Mouse (Mus musculus) MEL (cell line): Measurements from ENCODE around the gene Defb36. TPM values are rescaled to one million over a fixed set of nuclear protein-coding genes. Genes with fewer than 3 reads are reported as not detected.

Experiments used
- DNase-seq: peaks from one replicate; pipeline ENCODE4 v3.0.0; 2011; ENCODE audit warnings: low read depth, low spot score
- H3K27ac ChIP-seq: 2 replicates; pipeline ENCODE4 v1.5.1; 2012; ENCODE audit warnings: low read depth, mild to moderate bottlenecking, control low read depth, low read length, moderate library complexity; ENCODE audit not compliant: control insufficient read depth
- H3K27me3 ChIP-seq, 2 experiments: fragments of 150-350 bp in 1 of 2; sonication (generic) in 1 of 2; 2 replicates each; pipeline ENCODE4 v1.6.1; 2012; ENCODE audit warnings: low read length in 2 of 2, mild to moderate bottlenecking in 2 of 2, improper control_type of control experiment in 1 of 2, moderate library complexity in 1 of 2; ENCODE audit not compliant: insufficient read depth in 2 of 2, control insufficient read depth in 1 of 2
- H3K36me3 ChIP-seq, 2 experiments: 2 replicates each; pipeline ENCODE4 v1.6.1; 2012 to 2014; ENCODE audit warnings: low read length in 2 of 2, improper control_type of control experiment in 1 of 2, inconsistent platforms in 1 of 2, mild to moderate bottlenecking in 1 of 2; ENCODE audit not compliant: insufficient read depth in 2 of 2, control insufficient read depth in 1 of 2
- H3K4me1 ChIP-seq, 2 experiments: fragments of 150-350 bp in 1 of 2; sonication (generic) in 1 of 2; 2 replicates each; pipeline ENCODE4 v1.6.1; 2012; ENCODE audit warnings: low read length in 2 of 2, improper control_type of control experiment in 1 of 2, mild to moderate bottlenecking in 1 of 2; ENCODE audit not compliant: insufficient read depth in 2 of 2, control insufficient read depth in 1 of 2
- H3K4me3 ChIP-seq, 2 experiments: fragments of 150-350 bp in 1 of 2; sonication (generic) in 1 of 2; 2 replicates each; pipeline ENCODE4 v1.5.1; 2012; ENCODE audit warnings: low read depth in 2 of 2, low read length in 2 of 2, mild to moderate bottlenecking in 2 of 2, moderate library complexity in 2 of 2, control low read depth in 1 of 2, improper control_type of control experiment in 1 of 2; ENCODE audit not compliant: control insufficient read depth in 1 of 2, insufficient read depth in 1 of 2
- H3K79me2 ChIP-seq: 2 replicates; pipeline ENCODE4 v1.6.1; 2012; ENCODE audit warnings: mild to moderate bottlenecking, low read length, moderate library complexity; ENCODE audit not compliant: control insufficient read depth, poor library complexity, insufficient read depth
- H3K9ac ChIP-seq: 2 replicates; pipeline ENCODE4 v1.6.1; 2012; ENCODE audit warnings: low read depth, mild to moderate bottlenecking, control low read depth, low read length, moderate library complexity; ENCODE audit not compliant: control insufficient read depth, poor library complexity, severe bottlenecking
- H3K9me3 ChIP-seq: fragments of 150-350 bp; sonication (generic); replicated peaks from 2 replicates; pipeline ENCODE4 v1.6.1; 2012; ENCODE audit warnings: mild to moderate bottlenecking, low read length, improper control_type of control experiment, moderate library complexity; ENCODE audit not compliant: insufficient read depth
- CTCF ChIP-seq, 3 experiments: IDR thresholded peaks in 2 of 3; conservative IDR thresholded peaks in 1 of 3; 2 replicates each; pipeline ENCODE4 v1.5.1; 2011 to 2012; ENCODE audit warnings: low read length in 3 of 3, low read depth in 2 of 3, mild to moderate bottlenecking in 2 of 3, improper control_type of control experiment in 1 of 3, inconsistent platforms in 1 of 3, mixed read lengths in 1 of 3, moderate library complexity in 1 of 3; ENCODE audit not compliant: control insufficient read depth in 1 of 3, insufficient read depth in 1 of 3, poor library complexity in 1 of 3, severe bottlenecking in 1 of 3
- ELF1 ChIP-seq: IDR thresholded peaks from 2 replicates; pipeline ENCODE4 v1.6.1; 2014; ENCODE audit warnings: low read depth, mild to moderate bottlenecking, inconsistent platforms, low read length, improper control_type of control experiment, moderate library complexity
- EP300 ChIP-seq, 2 experiments: IDR thresholded peaks; 2 replicates each; pipeline ENCODE4 v1.6.1; 2011; ENCODE audit warnings: improper control_type of control experiment in 2 of 2, low read length in 2 of 2, low read depth in 1 of 2, mild to moderate bottlenecking in 1 of 2
- GATA1 ChIP-seq: IDR thresholded peaks from 2 replicates; pipeline ENCODE4 v1.6.1; 2011; ENCODE audit warnings: low read depth, low read length, improper control_type of control experiment
- KAT2A ChIP-seq: conservative IDR thresholded peaks from 2 replicates; pipeline ENCODE4 v1.6.1; 2012; ENCODE audit warnings: low read depth, low read length, improper control_type of control experiment, inconsistent platforms
- MAFK ChIP-seq: IDR thresholded peaks from 2 replicates; pipeline ENCODE4 v1.6.1; 2011; ENCODE audit warnings: low read depth, mild to moderate bottlenecking, low read length, improper control_type of control experiment, borderline replicate concordance
- MAX ChIP-seq: IDR thresholded peaks from 2 replicates; pipeline ENCODE4 v1.6.1; 2011; ENCODE audit warnings: low read length, improper control_type of control experiment
- NELFE ChIP-seq: IDR thresholded peaks from 2 replicates; pipeline ENCODE4 v1.6.1; 2011; ENCODE audit warnings: low read depth, low read length, improper control_type of control experiment
- POLR2A ChIP-seq, 2 experiments: IDR thresholded peaks; 2 replicates each; pipeline ENCODE4 v1.6.1; 2011 to 2012; ENCODE audit warnings: low read length in 2 of 2, mild to moderate bottlenecking in 2 of 2, control low read depth in 1 of 2, improper control_type of control experiment in 1 of 2, low read depth in 1 of 2, moderate library complexity in 1 of 2; ENCODE audit not compliant: control insufficient read depth in 1 of 2, insufficient read depth in 1 of 2, poor library complexity in 1 of 2
- POLR2AphosphoS5 ChIP-seq: IDR thresholded peaks from 2 replicates; pipeline ENCODE4 v1.6.1; 2012; ENCODE audit warnings: low read depth, borderline replicate concordance, mild to moderate bottlenecking, inconsistent platforms, low read length, moderate library complexity, mixed read lengths
- RAD21 ChIP-seq: IDR thresholded peaks from 2 replicates; pipeline ENCODE4 v1.6.1; 2011; ENCODE audit warnings: mild to moderate bottlenecking, low read depth, low read length, improper control_type of control experiment
- RCOR1 ChIP-seq: IDR thresholded peaks from 2 replicates; pipeline ENCODE4 v1.6.1; 2012; ENCODE audit warnings: low read depth, mild to moderate bottlenecking, inconsistent platforms, low read length, improper control_type of control experiment
- SMC3 ChIP-seq: IDR thresholded peaks from 2 replicates; pipeline ENCODE4 v1.6.1; 2011; ENCODE audit warnings: low read depth, low read length, improper control_type of control experiment
- TBP ChIP-seq: IDR thresholded peaks from 2 replicates; pipeline ENCODE4 v1.8.0; 2011; ENCODE audit warnings: low read depth, low read length, improper control_type of control experiment
- TCF12 ChIP-seq: IDR thresholded peaks from 2 replicates; pipeline ENCODE4 v1.6.1; 2014; ENCODE audit warnings: low read depth, mild to moderate bottlenecking, inconsistent platforms, low read length, improper control_type of control experiment, moderate library complexity
- UBTF ChIP-seq: IDR thresholded peaks from 2 replicates; pipeline ENCODE4 v1.6.1; 2012; ENCODE audit warnings: low read depth, mild to moderate bottlenecking, inconsistent platforms, low read length, improper control_type of control experiment, moderate library complexity, borderline replicate concordance; ENCODE audit not compliant: insufficient read depth
- USF1 ChIP-seq: IDR thresholded peaks from 2 replicates; pipeline ENCODE4 v1.6.1; 2014; ENCODE audit warnings: low read depth, mild to moderate bottlenecking, inconsistent platforms, low read length, improper control_type of control experiment, moderate library complexity
- USF2 ChIP-seq, 2 experiments: IDR thresholded peaks; 2 replicates each; pipeline ENCODE4 v1.6.1; 2011 to 2012; ENCODE audit warnings: improper control_type of control experiment in 2 of 2, low read length in 2 of 2, borderline replicate concordance in 1 of 2, inconsistent platforms in 1 of 2, low read depth in 1 of 2, mild to moderate bottlenecking in 1 of 2; ENCODE audit not compliant: insufficient read depth in 1 of 2
- ZC3H11A ChIP-seq: IDR thresholded peaks from 2 replicates; pipeline ENCODE4 v1.6.1; 2012; ENCODE audit warnings: low read depth, mild to moderate bottlenecking, inconsistent platforms, low read length, improper control_type of control experiment
- ZKSCAN1 ChIP-seq: IDR thresholded peaks from 2 replicates; pipeline ENCODE4 v1.6.1; 2012; ENCODE audit warnings: low read depth, mild to moderate bottlenecking, inconsistent platforms, low read length, improper control_type of control experiment, moderate library complexity
- polyA plus RNA-seq, 2 experiments: library from polyadenylated mRNA; stranded (reverse) in 1 of 2; unstranded in 1 of 2; fragments of >175 nt in 1 of 2; fragments of >200 nt in 1 of 2; gene quantifications; 2 replicates each; pipeline versions ENCODE4 v1.2.1 to v1.2.4; 2012; ENCODE audit warnings: low replicate concordance in 2 of 2, low read depth in 1 of 2; ENCODE audit not compliant: insufficient read length in 2 of 2, insufficient read depth in 1 of 2, missing spikeins in 1 of 2
- total RNA-seq: library from RNA; depleted of rRNA; stranded (reverse); fragments of 300-350 nt; gene quantifications from 2 replicates; pipeline ENCODE4 v1.2.3, GENCODE M21; 2012

Gene Defb36
- total and polyA plus RNA-seq, 3 experiments: not detected

DNA sequence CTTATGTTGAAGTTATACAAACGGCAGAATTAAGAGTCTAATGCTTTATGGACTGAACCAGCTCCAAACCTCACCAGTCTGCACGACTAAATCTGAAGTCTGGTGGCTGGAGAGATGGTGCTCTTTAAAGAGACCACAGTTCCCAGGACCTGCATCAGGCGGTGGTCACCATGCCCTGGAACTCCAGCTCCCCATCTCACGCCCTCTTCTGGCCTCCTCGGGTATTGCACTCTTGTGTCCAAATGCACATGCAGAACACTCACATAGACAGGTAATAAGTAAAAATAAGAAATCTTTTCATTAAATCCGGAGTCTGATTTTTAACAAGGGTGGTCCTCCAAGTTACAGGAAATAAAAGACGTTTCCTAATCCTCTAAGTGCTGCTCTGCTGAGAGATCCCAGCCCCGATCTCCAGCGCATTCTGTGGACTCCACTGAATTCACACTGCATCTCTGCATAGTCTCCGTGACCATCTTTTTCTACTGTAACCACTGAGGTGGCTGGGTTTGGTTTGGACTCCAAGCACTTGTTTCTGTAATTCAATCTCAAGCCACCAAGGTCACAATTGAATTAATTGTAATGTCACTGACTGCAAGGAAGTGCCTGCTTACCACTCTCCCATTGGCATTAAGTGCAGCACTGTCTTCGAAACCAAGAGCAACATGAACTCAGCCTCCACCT lies 31.9 kb upstream of the Defb36 start, which contains the start of gene Defb21:
Defb21 (plus strand) TSS at position 631 of the 681 bp plus-strand sequence.
- no peaks in the 10 kb centered on the region for H3K36me3 ChIP-seq
- H3K9ac ChIP-seq: no peak within 1 kb of the TSS
- peak; percentile 37 for DNase-seq
- H3K27ac ChIP-seq: no peak within 1 kb of the TSS
- no peaks in the 10 kb centered on the region for H3K4me1 ChIP-seq
- peaks cover 8 to 15% of the 10 kb centered on the region in 2 experiments for H3K27me3 ChIP-seq
- no peaks in the 10 kb centered on the region for H3K79me2 ChIP-seq
- no peaks in the 10 kb centered on the region for H3K9me3 ChIP-seq
- no peak within 1 kb of the TSS for H3K4me3 ChIP-seq
- no peak for TF ChIP-seq USF2 (IDR thresholded peaks at IDR 0.05; ENCODE audit: borderline replicate concordance in 1 of 2, insufficient read depth in 1 of 2, low read depth in 1 of 2, low read length in 2 of 2)
- no peak for TF ChIP-seq POLR2A (IDR thresholded peaks at IDR 0.05; ENCODE audit: control insufficient read depth in 1 of 2, insufficient read depth in 1 of 2, low read depth in 1 of 2, low read length in 2 of 2, poor library complexity in 1 of 2)
- no peak for TF ChIP-seq RCOR1
- TF ChIP-seq TCF12: no peak
- TF ChIP-seq MAX: no peak
- no peak for TF ChIP-seq EP300 (IDR thresholded peaks at IDR 0.05; ENCODE audit: low read depth in 1 of 2, low read length in 2 of 2)
- no peak for TF ChIP-seq KAT2A
- TF ChIP-seq ZC3H11A: no peak
- no peak for TF ChIP-seq GATA1
- no peak for TF ChIP-seq ELF1
- TF ChIP-seq CTCF (IDR thresholded peaks at IDR 0.05 in 2 of 3, conservative IDR thresholded peaks at IDR 0.05 in 1 of 3; ENCODE audit: control insufficient read depth in 1 of 3, insufficient read depth in 1 of 3, low read depth in 2 of 3, low read length in 3 of 3, poor library complexity in 1 of 3, severe bottlenecking in 1 of 3): peak; percentile 55 to 70 (median 60)
- TF ChIP-seq MAFK: no peak
- TF ChIP-seq USF1: no peak
- TF ChIP-seq RAD21: no peak; the same call in 1 of the 2 replicates
- no peak for TF ChIP-seq ZKSCAN1
- TF ChIP-seq POLR2AphosphoS5: no peak
- TF ChIP-seq SMC3: peak; percentile 42

DNA sequence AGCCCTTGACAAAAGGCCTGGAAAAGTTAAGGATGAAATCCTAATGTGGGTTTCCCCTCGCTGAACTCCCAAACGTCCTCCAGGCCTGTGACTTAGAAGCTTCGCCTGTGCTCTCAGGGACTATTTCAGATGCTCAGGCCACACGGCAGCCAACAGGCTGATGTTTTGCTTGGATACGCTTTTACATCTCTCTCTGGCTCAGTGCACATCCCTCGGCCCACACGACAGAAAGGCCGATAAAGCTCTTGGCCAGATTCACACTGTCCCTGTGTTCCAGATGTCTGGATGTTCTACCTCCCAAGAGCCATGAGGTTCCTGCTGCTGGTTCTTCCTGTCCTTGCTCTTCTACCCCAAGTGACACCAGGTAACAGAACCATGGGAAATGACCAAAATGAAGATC lies 30.6 kb upstream of the Defb36 start:
- Histone ChIP-seq H3K79me2 (no peaks in the 10 kb centered on the region), H3K4me3 (no peak overlapping the region), H3K27ac (no peak overlapping the region), H3K9me3 (no peaks in the 10 kb centered on the region), H3K36me3 (no peaks in the 10 kb centered on the region), H3K9ac (no peak overlapping the region), H3K27me3 (peaks cover 8 to 12% of the 10 kb centered on the region in 2 experiments)
- DNase-seq: no peak
- TF ChIP-seq TCF12: no peak
- TF ChIP-seq USF2 (IDR thresholded peaks at IDR 0.05; ENCODE audit: borderline replicate concordance in 1 of 2, insufficient read depth in 1 of 2, low read depth in 1 of 2, low read length in 2 of 2): no peak
- TF ChIP-seq EP300 (IDR thresholded peaks at IDR 0.05; ENCODE audit: low read depth in 1 of 2, low read length in 2 of 2): no peak
- TF ChIP-seq NELFE: no peak
- TF ChIP-seq RAD21: no peak
- TF ChIP-seq GATA1: no peak
- TF ChIP-seq UBTF: no peak
- no peak for TF ChIP-seq KAT2A
- no peak for TF ChIP-seq TBP
- TF ChIP-seq, all 39 proteins: peak for 0
- H3K4me1 ChIP-seq: no peaks in the 10 kb centered on the region
